Mouse (Mus musculus) E14TG2a.4 (cell line): ENCODE data around the gene Gm27179.
"Not testable (repeated sequence)": the region's sequence is repeated elsewhere in the genome, so short reads cannot be mapped to it uniquely, and the experiment has no call there.

Experiments
- CTCF ChIP-seq: conservative IDR thresholded peaks from 2 replicates; pipeline ENCODE4 v1.5.1; 2014; ENCODE audit warnings: low read length
- POU5F1 ChIP-seq: IDR thresholded peaks from 2 replicates; pipeline ENCODE4 v1.6.1; 2014; ENCODE audit warnings: low read length, borderline replicate concordance

- TF ChIP-seq CTCF, POU5F1: not testable (repeated sequence)
Observed at GRCm38 (mm10) chr14:69555110-69555831, 42.9 kb upstream of the Gm27179 start, which contains the start of gene Entpd4b.
